Mouse (Mus musculus) liver, adult 2 months (tissue): ENCODE measurements around the gene Numb. TPM values are rescaled to one million over a fixed set of nuclear protein-coding genes. Genes with fewer than 3 reads are reported as not detected.

Experiments used
- DNase-seq: peaks from one replicate; pipeline ENCODE4 v3.0.0-alpha.2; 2011; ENCODE audit warnings: low read depth, low spot score; ENCODE audit errors: extremely low read depth
- H3K27ac ChIP-seq: fragments of 200-500 bp; replicated peaks from 2 replicates; pipeline ENCODE4 v1.5.1; 2012; ENCODE audit warnings: low read depth, mild to moderate bottlenecking, control low read depth, inconsistent platforms, low read length; ENCODE audit not compliant: insufficient read depth
- H3K27me3 ChIP-seq: fragments of 200-500 bp; 2 replicates; pipeline ENCODE4 v1.6.1; 2012; ENCODE audit warnings: mild to moderate bottlenecking, moderate library complexity, low read length, inconsistent platforms; ENCODE audit not compliant: control insufficient read depth, insufficient read depth
- H3K36me3 ChIP-seq: fragments of 200-500 bp; 2 replicates; pipeline ENCODE4 v1.6.1; 2012; ENCODE audit warnings: low read length, inconsistent platforms; ENCODE audit not compliant: control insufficient read depth, insufficient read depth
- H3K4me1 ChIP-seq: fragments of 200-500 bp; 2 replicates; pipeline ENCODE4 v1.6.1; 2011; ENCODE audit warnings: low read length; ENCODE audit not compliant: control insufficient read depth, insufficient read depth
- H3K4me3 ChIP-seq: fragments of 200-500 bp; 2 replicates; pipeline ENCODE4 v1.5.1; 2011; ENCODE audit warnings: low read depth, mild to moderate bottlenecking, control low read depth, low read length, moderate library complexity; ENCODE audit not compliant: insufficient read depth
- H3K79me2 ChIP-seq: fragments of 200-500 bp; 2 replicates; pipeline ENCODE4 v1.6.1; 2012; ENCODE audit warnings: inconsistent platforms, mild to moderate bottlenecking, low read length, moderate library complexity; ENCODE audit not compliant: control insufficient read depth, insufficient read depth
- H3K9ac ChIP-seq: fragments of 200-500 bp; 2 replicates; pipeline ENCODE4 v1.6.1; 2012; ENCODE audit warnings: low read depth, mild to moderate bottlenecking, control low read depth, inconsistent platforms, low read length
- CTCF ChIP-seq: fragments of 200-500 bp; IDR thresholded peaks from 2 replicates; pipeline ENCODE4 v1.5.1; 2011; ENCODE audit warnings: low read depth, low read length, control low read depth
- POLR2A ChIP-seq: fragments of 200-500 bp; IDR thresholded peaks from 2 replicates; pipeline ENCODE4 v1.6.1; 2011; ENCODE audit warnings: low read length, control low read depth; ENCODE audit not compliant: insufficient read depth; ENCODE audit errors: extremely low read depth
- WGBS: fragments of 180-500 bp; shearing (Covaris S2); methylation state at CpG from one replicate; pipeline ENCODE4 v1.1.7; 2018; 5-methylcytosine and 5-hydroxymethylcytosine counted together
- polyA plus RNA-seq: library from polyadenylated mRNA; depleted of rRNA; stranded (reverse); fragments of >200 nt; gene quantifications from 2 replicates; pipeline ENCODE4 v1.2.3, GENCODE M21; 2012
- total RNA-seq: library from RNA; depleted of rRNA; stranded (reverse); fragments of >200 nt; gene quantifications from 2 replicates; pipeline ENCODE4 v1.2.3, GENCODE M21; 2014

The Numb gene
- total and polyA plus RNA-seq, 2 experiments, result 20.2 to 46.7 TPM

- H3K9ac ChIP-seq, result no peak overlapping the region
- no peak overlapping the region for H3K27ac ChIP-seq
- no peak for DNase-seq
- no peaks in the 10 kb centered on the region for H3K27me3 ChIP-seq
- no peaks in the 10 kb centered on the region; the same call in 1 of the 2 replicates for H3K4me1 ChIP-seq
- H3K36me3 ChIP-seq, result peaks cover 18% of the 10 kb centered on the region
- no peak for TF ChIP-seq POLR2A
- TF ChIP-seq CTCF, result no peak
- WGBS, result 85% methylated on average over 2 of the region's 2 CpGs
- no peak overlapping the region for H3K4me3 ChIP-seq
- peaks cover 24% of the 10 kb centered on the region for H3K79me2 ChIP-seq
These were observed 46.6 kb downstream of the Numb start for GRCm38 (mm10) chr12:83875097-83875496.

GRCm38 (mm10) chr12:83874597-83874996 lies 47.1 kb downstream of the Numb start:
- no peak for DNase-seq

GRCm38 (mm10) chr12:83864501-83864900 lies 57.2 kb downstream of the Numb start:
- 95% methylated on average over 1 of the region's 1 CpGs for WGBS
- Histone ChIP-seq H3K9ac (no peak overlapping the region), H3K27me3 (no peaks in the 10 kb centered on the region), H3K36me3 (peaks cover 4% of the 10 kb centered on the region; the same call in 1 of the 2 replicates), H3K4me3 (no peak overlapping the region), H3K4me1 (no peaks in the 10 kb centered on the region; the same call in 1 of the 2 replicates), H3K27ac (no peak overlapping the region), H3K79me2 (peaks cover 6% of the 10 kb centered on the region; the same call in 1 of the 2 replicates)
- TF ChIP-seq POLR2A (no peak), CTCF (no peak)
- no peak for DNase-seq

More at GRCm38 (mm10) chr12:83874597-83874996, 47.1 kb downstream of the Numb start:
- Histone ChIP-seq H3K27ac (no peak overlapping the region), H3K79me2 (peaks cover 26% of the 10 kb centered on the region), H3K4me1 (no peaks in the 10 kb centered on the region; the same call in 1 of the 2 replicates), H3K36me3 (peaks cover 18% of the 10 kb centered on the region), H3K27me3 (no peaks in the 10 kb centered on the region), H3K9ac (no peak overlapping the region), H3K4me3 (no peak overlapping the region)
- no peak for TF ChIP-seq POLR2A
- 92% methylated on average over 4 of the region's 4 CpGs for WGBS

GRCm38 (mm10) chr12:83861880-83862279 lies 59.9 kb downstream of the Numb start:
- Histone ChIP-seq H3K4me1 (no peaks in the 10 kb centered on the region; the same call in 1 of the 2 replicates), H3K27me3 (no peaks in the 10 kb centered on the region), H3K36me3 (peaks cover 2% of the 10 kb centered on the region; the same call in 1 of the 2 replicates), H3K4me3 (no peak overlapping the region), H3K9ac (no peak overlapping the region), H3K79me2 (peaks cover 3% of the 10 kb centered on the region; the same call in 1 of the 2 replicates), H3K27ac (no peak overlapping the region)
- 70% methylated on average over 3 of the region's 3 CpGs for WGBS
- TF ChIP-seq POLR2A (no peak), CTCF (no peak)
- DNase-seq, result no peak

- no peak overlapping the region for H3K27ac ChIP-seq
- peaks cover 3% of the 10 kb centered on the region for H3K4me1 ChIP-seq
- peaks cover 2% of the 10 kb centered on the region; the same call in 1 of the 2 replicates for H3K36me3 ChIP-seq
- H3K4me3 ChIP-seq, result no peak overlapping the region
- no peak for DNase-seq
- peaks cover 3% of the 10 kb centered on the region; the same call in 1 of the 2 replicates for H3K79me2 ChIP-seq
- TF ChIP-seq POLR2A, result no peak
- no peak for TF ChIP-seq CTCF
- no peaks in the 10 kb centered on the region for H3K27me3 ChIP-seq
- H3K9ac ChIP-seq, result no peak overlapping the region
These were observed 61.0 kb downstream of the Numb start for GRCm38 (mm10) chr12:83860688-83861087.

GRCm38 (mm10) chr12:83858052-83858451 lies 63.7 kb downstream of the Numb start:
- Histone ChIP-seq H3K4me1 (peaks cover 10% of the 10 kb centered on the region), H3K79me2 (peaks cover 3% of the 10 kb centered on the region; the same call in 1 of the 2 replicates), H3K27me3 (no peaks in the 10 kb centered on the region), H3K36me3 (0 out of 2 replicates have a peak, but pooled peaks cover 2% of the 10 kb centered on the region), H3K4me3 (no peak overlapping the region), H3K27ac (no peak overlapping the region), H3K9ac (no peak overlapping the region)
- WGBS, result 96% methylated on average over 2 of the region's 2 CpGs
- DNase-seq, result no peak
- no peak for TF ChIP-seq CTCF
- TF ChIP-seq POLR2A, result no peak
